35 mouse cellular contexts compared by ENCODE assay signal in genomic region chrX:166495052-166495451, GRCm38 (mm10).
"Had no signal": no experiment of that assay in that cellular context is flagged by ENCODE, and none has a peak within 500 bp of the region (broad histone marks: within the 10 kb centered on the region; RNA-seq: fewer than 3 reads in every experiment).

No protein-coding gene starts in this region.

- H3K27me3 ChIP-seq: heart, embryonic 12.5 days; heart, embryonic 13.5 days; heart, embryonic 15.5 days; hindbrain, embryonic 12.5 days; hindbrain, embryonic 13.5 days; hindbrain, embryonic 15.5 days; intestine, embryonic 15.5 days had no signal

- ATAC-seq: hindbrain, embryonic 16.5 days; hindbrain, postnatal 0 days; inflammation-experienced regulatory T-cells, adult 6 months; intestine, embryonic 15.5 days; intestine, embryonic 16.5 days; intestine, postnatal 0 days had no signal

- H3K36me3 ChIP-seq: heart, embryonic 10.5 days; heart, embryonic 12.5 days; heart, embryonic 13.5 days; heart, embryonic 15.5 days; hindbrain, embryonic 10.5 days; hindbrain, embryonic 12.5 days; hindbrain, embryonic 13.5 days; hindbrain, embryonic 15.5 days; intestine, embryonic 15.5 days; kidney, embryonic 15.5 days had no signal

- H3K27ac ChIP-seq: heart, embryonic 10.5 days; heart, embryonic 13.5 days; heart, embryonic 15.5 days; hindbrain, embryonic 10.5 days; hindbrain, embryonic 12.5 days; hindbrain, embryonic 13.5 days; hindbrain, embryonic 14.5 days; hindbrain, embryonic 15.5 days; hindbrain, postnatal 0 days; intestine, embryonic 15.5 days; kidney, embryonic 15.5 days; kidney, postnatal 0 days; layer of hippocampus, adult 2 months; left cerebral cortex, adult 2 months had no signal

- H3K4me3 ChIP-seq: heart, embryonic 10.5 days; heart, embryonic 12.5 days; heart, embryonic 13.5 days; heart, embryonic 15.5 days; hindbrain, embryonic 10.5 days; hindbrain, embryonic 12.5 days; hindbrain, embryonic 13.5 days; hindbrain, embryonic 15.5 days; intestine, embryonic 15.5 days; kidney, embryonic 15.5 days; layer of hippocampus, adult 2 months; left cerebral cortex, adult 2 months had no signal

- DNase-seq: heart, postnatal 10 days; heart, postnatal 14 days; heart, postnatal 36 days; heart, postnatal 4 days; kidney, adult 11 months; kidney, adult 18-20 months; kidney, adult 8-10 months; kidney, adult 9 months; kidney, postnatal 10 days; kidney, postnatal 14 days; kidney, postnatal 25 days; kidney, postnatal 36 days; kidney, postnatal 4 days; layer of hippocampus, adult 9-11 months; layer of hippocampus, postnatal 36 days had no signal

- H3K4me2 ChIP-seq: heart, embryonic 11.5 days; heart, embryonic 12.5 days; heart, embryonic 13.5 days; heart, embryonic 15.5 days; hindbrain, embryonic 12.5 days; hindbrain, embryonic 13.5 days; hindbrain, embryonic 14.5 days; hindbrain, embryonic 15.5 days; intestine, embryonic 15.5 days; kidney, embryonic 15.5 days had no signal

- H3K9me3 ChIP-seq: heart, embryonic 10.5 days; heart, embryonic 12.5 days; heart, embryonic 13.5 days; heart, embryonic 15.5 days; hindbrain, embryonic 10.5 days; hindbrain, embryonic 12.5 days; hindbrain, embryonic 13.5 days; hindbrain, embryonic 15.5 days; intestine, embryonic 15.5 days; kidney, embryonic 15.5 days had no signal

- H3K9ac ChIP-seq: heart, embryonic 12.5 days; heart, embryonic 13.5 days; heart, embryonic 15.5 days; hindbrain, embryonic 12.5 days; hindbrain, embryonic 13.5 days; hindbrain, embryonic 14.5 days; hindbrain, embryonic 15.5 days; intestine, embryonic 15.5 days; kidney, embryonic 15.5 days had no signal

- H3K4me1 ChIP-seq: heart, embryonic 10.5 days; heart, embryonic 12.5 days; heart, embryonic 13.5 days; heart, embryonic 15.5 days; hindbrain, embryonic 10.5 days; hindbrain, embryonic 12.5 days; hindbrain, embryonic 13.5 days; hindbrain, embryonic 15.5 days; intestine, embryonic 15.5 days; kidney, embryonic 15.5 days had no signal
